Mouse (Mus musculus) heart, embryonic 14.5 days (tissue): ENCODE measurements around the gene Slc2a12. TPM values are rescaled to one million over a fixed set of nuclear protein-coding genes. Genes with fewer than 3 reads are reported as not detected.
A peak's percentile ranks its signal among the peaks of the same experiment; 100 is the strongest.

Source experiments
- ATAC-seq: fragments of 200-750 bp; cut with Nextera tagmentation; 2 replicates; pipeline ENCODE4 v1.8.0; 2017; ENCODE audit warnings: low read depth, moderate TSS enrichment; ENCODE audit not compliant: insufficient number of reproducible peaks, insufficient read depth, low FRiP score
- H3K27ac ChIP-seq, 2 experiments: fragments of 200-500 bp in 1 of 2; fragments of 300-500 bp in 1 of 2; sonication (generic) in 1 of 2; replicated peaks in 1 of 2; 2 replicates each; pipeline ENCODE4 v1.5.1; 2012 to 2014; ENCODE audit warnings: low read depth in 2 of 2, low read length in 2 of 2, control low read depth in 1 of 2, mild to moderate bottlenecking in 1 of 2, mixed read lengths in 1 of 2; ENCODE audit not compliant: control insufficient read depth in 1 of 2, insufficient read depth in 1 of 2
- H3K27me3 ChIP-seq: fragments of 300-500 bp; sonication (generic); 2 replicates; pipeline ENCODE4 v1.6.1; 2014; ENCODE audit warnings: mild to moderate bottlenecking, low read length, control low read depth; ENCODE audit not compliant: control insufficient read depth, insufficient read depth
- H3K36me3 ChIP-seq: fragments of 300-500 bp; sonication (generic); 2 replicates; pipeline ENCODE4 v1.6.1; 2014; ENCODE audit warnings: mild to moderate bottlenecking, control low read depth, low read length, mixed read lengths; ENCODE audit not compliant: control insufficient read depth, insufficient read depth
- H3K4me1 ChIP-seq, 2 experiments: fragments of 200-500 bp in 1 of 2; fragments of 300-500 bp in 1 of 2; sonication (generic) in 1 of 2; 2 replicates each; pipeline ENCODE4 v1.6.1; 2012 to 2014; ENCODE audit warnings: low read length in 2 of 2, control low read depth in 1 of 2, mixed read lengths in 1 of 2; ENCODE audit not compliant: control insufficient read depth in 2 of 2, insufficient read depth in 2 of 2
- H3K4me2 ChIP-seq: fragments of 300-500 bp; sonication (generic); 2 replicates; pipeline ENCODE4 v1.6.1; 2014; ENCODE audit warnings: mild to moderate bottlenecking, low read length
- H3K4me3 ChIP-seq, 2 experiments: fragments of 200-500 bp in 1 of 2; fragments of 300-500 bp in 1 of 2; sonication (generic) in 1 of 2; 2 replicates each; pipeline ENCODE4 v1.5.1; 2012 to 2014; ENCODE audit warnings: low read length in 2 of 2, mild to moderate bottlenecking in 2 of 2, control low read depth in 1 of 2, low read depth in 1 of 2, moderate library complexity in 1 of 2; ENCODE audit not compliant: control insufficient read depth in 1 of 2, insufficient read depth in 1 of 2
- H3K9ac ChIP-seq: fragments of 300-500 bp; sonication (generic); 2 replicates; pipeline ENCODE4 v1.6.1; 2014; ENCODE audit warnings: mild to moderate bottlenecking, low read length
- H3K9me3 ChIP-seq: fragments of 300-500 bp; sonication (generic); 2 replicates; pipeline ENCODE4 v1.6.1; 2016; ENCODE audit warnings: low read length, control low read depth; ENCODE audit not compliant: control insufficient read depth
- WGBS: fragments of 180-500 bp; shearing (Covaris S2); extraction: QIAGEN DNeasy Blood & Tissue Kit; methylation state at CpG from one replicate; pipeline ENCODE4 v1.1.7; 2014; 5-methylcytosine and 5-hydroxymethylcytosine counted together
- polyA plus RNA-seq: library from polyadenylated mRNA; unstranded; fragments of >200 nt; fragmentation: Nextera tagmentation; extraction: Ambion mirVana; gene quantifications from 2 replicates; pipeline ENCODE4 v1.2.1, GENCODE M21; 2014

The Slc2a12 gene
- polyA plus RNA-seq, 1 experiment from 2014 or later: 1.8 TPM

GRCm38 (mm10) chr10:22637241-22637640 is 7.6 kb upstream of the Slc2a12 start:
- no peak overlapping the region for H3K9ac ChIP-seq
- no peaks in the 10 kb centered on the region for H3K4me1 ChIP-seq
- ATAC-seq: no peak
- no peaks in the 10 kb centered on the region for H3K36me3 ChIP-seq
- 47% methylated on average over 3 of the region's 3 CpGs for WGBS
- no peaks in the 10 kb centered on the region for H3K9me3 ChIP-seq
- no peak overlapping the region for H3K4me2 ChIP-seq
- no peak overlapping the region for H3K4me3 ChIP-seq
- H3K27me3 ChIP-seq: no peaks in the 10 kb centered on the region
- H3K27ac ChIP-seq: no peak overlapping the region

GRCm38 (mm10) chr10:22644171-22644570 is 640 bp upstream of the Slc2a12 start:
- Histone ChIP-seq H3K36me3 (no peaks in the 10 kb centered on the region), H3K4me1 (no peaks in the 10 kb centered on the region), H3K4me2 (peak overlapping the region; percentile 65), H3K4me3 (no peak overlapping the region), H3K9me3 (peaks cover 9% of the 10 kb centered on the region; the same call in 1 of the 2 replicates), H3K27me3 (no peaks in the 10 kb centered on the region), H3K9ac (no peak overlapping the region), H3K27ac (no peak overlapping the region)
- WGBS: 74% methylated on average over 9 of the region's 9 CpGs
- ATAC-seq: no peak

- H3K4me2 ChIP-seq: no peak overlapping the region
- H3K4me3 ChIP-seq: no peak overlapping the region
- no peaks in the 10 kb centered on the region for H3K36me3 ChIP-seq
- H3K9ac ChIP-seq: no peak overlapping the region
- ATAC-seq: no peak
- no peaks in the 10 kb centered on the region for H3K4me1 ChIP-seq
- H3K9me3 ChIP-seq: peaks cover 9% of the 10 kb centered on the region; the same call in 1 of the 2 replicates
- no peaks in the 10 kb centered on the region for H3K27me3 ChIP-seq
- no peak overlapping the region for H3K27ac ChIP-seq
- 80% methylated on average over 4 of the region's 4 CpGs for WGBS
Measured at GRCm38 (mm10) chr10:22648702-22649101, 3.9 kb downstream of the Slc2a12 start.

- no peak overlapping the region for H3K4me3 ChIP-seq
- no peak overlapping the region for H3K27ac ChIP-seq
- no peak overlapping the region for H3K9ac ChIP-seq
- H3K36me3 ChIP-seq: no peaks in the 10 kb centered on the region
- ATAC-seq: no peak
- H3K4me1 ChIP-seq: peaks cover 1 to 3% of the 10 kb centered on the region in 2 experiments; a peak in 3 of 4 replicates
- whole genome bisulfite sequencing: 50% methylated on average over 6 of the region's 6 CpGs
- no peaks in the 10 kb centered on the region for H3K27me3 ChIP-seq
- no peaks in the 10 kb centered on the region for H3K9me3 ChIP-seq
- no peak overlapping the region for H3K4me2 ChIP-seq
Measured at GRCm38 (mm10) chr10:22653820-22654219, 9.0 kb downstream of the Slc2a12 start.

- Histone ChIP-seq H3K4me2 (peak overlapping the region; percentile 55), H3K36me3 (no peaks in the 10 kb centered on the region), H3K9me3 (no peaks in the 10 kb centered on the region), H3K4me3 (no peak overlapping the region; a peak in 1 of 4 replicates), H3K4me1 (peaks cover 5 to 6% of the 10 kb centered on the region in 2 experiments; a peak in 3 of 4 replicates), H3K9ac (0 out of 2 replicates have a peak overlapping the region, but pooled peaks have one; percentile 10), H3K27me3 (no peaks in the 10 kb centered on the region), H3K27ac (no peak overlapping the region)
- 26% methylated on average over 23 of the region's 23 CpGs for WGBS
- peak; percentile 59; the same call in 1 of the 2 replicates for ATAC-seq
Measured at GRCm38 (mm10) chr10:22658534-22659385, 13.9 kb downstream of the Slc2a12 start.

GRCm38 (mm10) chr10:22659386-22659725 is 14.5 kb downstream of the Slc2a12 start:
- 92% methylated on average over 10 of the region's 10 CpGs for WGBS
- no peaks in the 10 kb centered on the region for H3K27me3 ChIP-seq
- no peaks in the 10 kb centered on the region for H3K9me3 ChIP-seq
- no peak overlapping the region for H3K27ac ChIP-seq
- H3K9ac ChIP-seq: no peak overlapping the region
- ATAC-seq: no peak
- H3K4me1 ChIP-seq: peaks cover 5 to 6% of the 10 kb centered on the region in 2 experiments; a peak in 3 of 4 replicates
- no peak overlapping the region for H3K4me3 ChIP-seq
- H3K36me3 ChIP-seq: no peaks in the 10 kb centered on the region
- H3K4me2 ChIP-seq: no peak overlapping the region

- peaks cover 5 to 6% of the 10 kb centered on the region in 2 experiments; a peak in 3 of 4 replicates for H3K4me1 ChIP-seq
- H3K27me3 ChIP-seq: no peaks in the 10 kb centered on the region
- no peaks in the 10 kb centered on the region for H3K36me3 ChIP-seq
- H3K4me3 ChIP-seq: no peak overlapping the region
- H3K27ac ChIP-seq: no peak overlapping the region
- H3K4me2 ChIP-seq: no peak overlapping the region
- 91% methylated on average over 5 of the region's 5 CpGs for WGBS
- H3K9me3 ChIP-seq: no peaks in the 10 kb centered on the region
- ATAC-seq: no peak
- no peak overlapping the region for H3K9ac ChIP-seq
Measured at GRCm38 (mm10) chr10:22660286-22661000, 15.6 kb downstream of the Slc2a12 start.
